Mouse (Mus musculus): ENCODE results near the gene Rtl5. TPM values are rescaled to one million over a fixed set of nuclear protein-coding genes. Genes with fewer than 3 reads are reported as not detected.
"Not testable (repeated sequence)": the region's sequence is repeated elsewhere in the genome, so short reads cannot be mapped to it uniquely, and the experiment has no call there.

The Rtl5 gene
- polyA plus RNA-seq (2017; shearing (Covaris generic)): 1 to 10 TPM in 1 of 2 experiments, under 1 TPM in 1; 0.48 to 1.0 TPM

GRCm38 (mm10) chrX:102070591-102071471 is at the start of gene Rtl5:
TSS of gene Rtl5 (minus strand) at chrX:102071304.
- peak; percentile 77 for ATAC-seq

GRCm38 (mm10) chrX:102119042-102119864 is 48.1 kb upstream of the Rtl5 start, which contains the start of gene Pin4:
TSS of gene Pin4 (plus strand) at chrX:102119447.
- ATAC-seq: peak; percentile 100

- ATAC-seq: no peak
These were observed 44.6 kb upstream of the Rtl5 start for GRCm38 (mm10) chrX:102115676-102116075.

- ATAC-seq: not testable (repeated sequence)
These were observed 38.2 kb upstream of the Rtl5 start for GRCm38 (mm10) chrX:102109349-102109748.

GRCm38 (mm10) chrX:102103830-102104229 is 32.7 kb upstream of the Rtl5 start:
- ATAC-seq: not testable (repeated sequence)

GRCm38 (mm10) chrX:102101886-102102285 is 30.8 kb upstream of the Rtl5 start:
- no peak for ATAC-seq

- ATAC-seq: no peak
These were observed 23.3 kb upstream of the Rtl5 start for GRCm38 (mm10) chrX:102094381-102094904.

- no peak for ATAC-seq
These were observed 19.5 kb upstream of the Rtl5 start for GRCm38 (mm10) chrX:102090605-102091004.

GRCm38 (mm10) chrX:102085798-102086443 is 14.8 kb upstream of the Rtl5 start:
- no peak for ATAC-seq

GRCm38 (mm10) chrX:102082340-102082739 is 11.2 kb upstream of the Rtl5 start:
- no peak for ATAC-seq

GRCm38 (mm10) chrX:102081573-102082279 is 10.6 kb upstream of the Rtl5 start:
- no peak for ATAC-seq

- ATAC-seq: no peak
These were observed 10.0 kb upstream of the Rtl5 start for GRCm38 (mm10) chrX:102081076-102081475.

- no peak for ATAC-seq
These were observed 6.0 kb upstream of the Rtl5 start for GRCm38 (mm10) chrX:102076886-102077765.

GRCm38 (mm10) chrX:102075158-102075557 is 4.1 kb upstream of the Rtl5 start:
- no peak for ATAC-seq

GRCm38 (mm10) chrX:102074435-102074834 is 3.3 kb upstream of the Rtl5 start:
- no peak for ATAC-seq

GRCm38 (mm10) chrX:102073605-102074325 is 2.7 kb upstream of the Rtl5 start:
- ATAC-seq: no peak

- ATAC-seq: no peak
These were observed 413 bp upstream of the Rtl5 start for GRCm38 (mm10) chrX:102071517-102071916.

- no peak for ATAC-seq
These were observed 2.1 kb downstream of the Rtl5 start for GRCm38 (mm10) chrX:102068811-102069540.

- ATAC-seq: no peak
These were observed 4.0 kb downstream of the Rtl5 start for GRCm38 (mm10) chrX:102067118-102067517.

Measured in activated CD4-positive, CD25-positive, alpha-beta regulatory T cell, adult 4 months (primary cell).